Mouse (Mus musculus): ENCODE data around the gene Ubtd2.
"Not testable (repeated sequence)": the region's sequence is repeated elsewhere in the genome, so short reads cannot be mapped to it uniquely, and the experiment has no call there.

Gene Ubtd2

DNA sequence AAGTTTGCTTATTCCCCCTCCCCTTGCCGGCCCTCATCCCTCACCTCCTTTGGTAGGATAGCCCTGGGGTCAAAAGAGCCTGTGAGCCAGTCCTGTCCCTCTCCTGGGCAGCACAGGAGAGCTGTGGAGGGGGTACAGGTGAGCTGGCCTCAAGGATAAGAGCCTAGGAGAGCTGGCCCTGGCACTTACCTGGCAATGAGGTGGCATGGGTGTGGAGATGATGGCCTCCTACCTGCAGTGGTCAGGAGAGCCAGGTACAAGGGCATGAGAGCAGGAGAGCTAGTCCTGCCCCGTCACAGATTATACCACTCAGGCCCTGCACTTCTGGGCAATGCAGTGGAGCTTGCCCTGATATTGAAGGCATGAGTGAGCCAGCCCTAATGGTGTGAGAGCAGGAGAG lies 9.1 kb downstream of the Ubtd2 start:
- DNase-seq (ENCODE audit: low read depth): no peak

DNA sequence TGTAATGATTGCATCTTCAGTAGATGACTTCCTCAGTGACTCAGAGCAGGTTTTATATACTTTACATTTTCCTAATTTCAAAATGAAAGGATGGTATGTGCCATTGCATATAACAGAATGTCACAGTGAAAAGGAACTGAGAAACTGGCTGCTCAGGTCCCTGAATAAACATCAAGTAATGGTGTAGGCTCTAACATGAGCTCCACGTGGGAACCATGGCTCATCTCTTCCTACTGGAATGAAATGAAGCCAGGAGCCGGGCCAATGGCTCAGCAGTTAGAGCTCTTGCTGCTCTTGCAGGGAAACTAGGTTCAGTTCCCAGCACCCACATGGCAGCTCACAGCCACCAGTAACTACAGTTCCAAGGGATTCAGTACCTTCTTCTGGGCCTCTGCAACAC lies 16.8 kb downstream of the Ubtd2 start:
- DNase-seq (ENCODE audit: low read depth): no peak

DNA sequence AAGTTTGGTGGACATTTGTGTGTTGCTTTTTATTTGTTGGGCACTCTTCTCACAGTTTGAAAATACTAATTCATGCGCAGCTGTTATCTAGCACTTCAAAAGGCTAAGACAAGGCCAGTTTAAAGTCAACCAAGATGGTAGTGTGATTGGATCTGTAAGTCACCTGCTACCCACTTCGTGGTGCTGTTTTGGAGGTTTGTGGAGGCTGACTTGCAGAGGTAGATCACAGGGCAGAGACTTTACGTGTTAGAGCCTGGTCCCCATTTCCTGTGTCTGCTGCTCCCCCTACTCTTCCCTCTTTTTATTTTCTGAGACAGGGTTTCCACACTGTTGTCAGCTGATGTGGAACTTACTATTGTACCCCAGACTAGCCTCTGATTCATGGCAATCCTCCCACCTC lies 19.6 kb downstream of the Ubtd2 start:
- DNase-seq (ENCODE audit: low read depth): no peak

DNA sequence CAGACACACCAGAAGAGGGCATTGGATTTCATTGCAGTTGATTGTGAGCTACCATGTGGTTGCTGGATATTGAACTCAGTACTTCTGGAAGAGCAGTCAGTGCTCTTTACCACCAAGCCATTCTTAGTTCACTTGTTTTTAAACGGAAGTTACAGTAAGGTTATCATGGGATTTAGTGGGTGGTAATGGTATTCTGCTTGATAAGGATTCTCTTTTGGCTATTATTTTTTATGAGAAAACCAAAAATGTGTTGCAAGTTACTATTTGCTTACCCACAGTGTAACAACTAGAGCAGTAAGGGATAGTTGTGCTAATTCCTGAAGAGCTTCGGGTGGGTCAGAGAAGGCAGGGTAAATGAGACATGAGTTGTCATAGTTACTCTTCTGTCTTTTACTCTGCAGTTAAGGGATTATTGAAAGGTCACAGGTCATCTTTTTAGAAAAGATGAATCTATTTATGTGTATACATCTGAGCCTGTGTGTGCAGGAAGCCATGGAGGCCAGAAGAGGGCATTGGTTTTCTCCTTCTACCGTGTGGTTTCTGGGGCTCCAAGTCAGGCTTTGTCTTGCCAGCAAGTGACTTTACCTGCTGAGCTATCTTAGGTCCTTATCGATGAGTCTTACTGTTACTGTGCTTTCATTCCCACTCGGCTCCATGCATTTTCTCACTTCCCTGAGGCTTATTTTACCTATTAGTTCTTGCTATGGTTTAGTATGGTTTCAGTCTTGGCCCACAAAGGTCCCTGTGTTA lies 20.5 kb downstream of the Ubtd2 start:
- no peak for DNase-seq (ENCODE audit: low read depth)

DNA sequence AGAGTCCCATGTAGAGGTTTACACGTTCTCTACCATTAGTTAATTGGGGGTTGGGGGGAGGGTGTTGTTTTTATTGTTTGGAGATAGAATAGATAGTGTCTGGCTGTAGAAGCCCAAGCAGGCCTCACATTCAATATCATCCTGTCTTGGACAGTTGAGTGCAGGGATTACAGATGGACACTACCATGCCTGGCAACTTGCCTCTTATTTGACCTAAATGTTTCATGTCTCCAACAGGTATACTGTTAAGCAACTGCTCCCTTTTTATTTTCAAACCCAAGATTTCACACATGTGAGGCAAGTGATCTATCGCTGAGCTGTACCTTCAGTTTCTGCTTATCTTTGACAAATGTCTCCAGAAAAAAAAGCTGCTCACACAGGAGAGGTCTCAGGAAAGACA lies 26.4 kb downstream of the Ubtd2 start:
- no peak for DNase-seq (ENCODE audit: low read depth)

DNA sequence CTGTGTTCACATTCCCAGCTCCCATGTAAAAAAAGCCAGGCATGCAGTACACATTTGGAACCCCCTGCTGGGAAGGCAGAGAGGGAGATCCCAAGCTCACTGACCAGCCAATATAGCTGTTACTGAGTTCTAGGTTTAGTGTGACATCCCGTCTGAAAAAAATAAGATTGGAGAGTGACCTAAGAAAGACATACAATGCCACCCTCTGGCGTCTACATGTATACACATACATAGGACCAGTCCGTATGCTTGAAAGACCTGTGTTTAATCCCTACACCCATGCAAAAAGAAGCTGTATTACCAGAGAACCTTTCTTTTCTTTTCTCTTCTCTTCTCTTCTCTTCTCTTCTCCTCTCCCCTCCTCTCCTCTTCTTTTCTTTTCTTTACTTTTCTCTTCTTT lies 30.1 kb downstream of the Ubtd2 start:
- no peak for DNase-seq (ENCODE audit: low read depth)

DNA sequence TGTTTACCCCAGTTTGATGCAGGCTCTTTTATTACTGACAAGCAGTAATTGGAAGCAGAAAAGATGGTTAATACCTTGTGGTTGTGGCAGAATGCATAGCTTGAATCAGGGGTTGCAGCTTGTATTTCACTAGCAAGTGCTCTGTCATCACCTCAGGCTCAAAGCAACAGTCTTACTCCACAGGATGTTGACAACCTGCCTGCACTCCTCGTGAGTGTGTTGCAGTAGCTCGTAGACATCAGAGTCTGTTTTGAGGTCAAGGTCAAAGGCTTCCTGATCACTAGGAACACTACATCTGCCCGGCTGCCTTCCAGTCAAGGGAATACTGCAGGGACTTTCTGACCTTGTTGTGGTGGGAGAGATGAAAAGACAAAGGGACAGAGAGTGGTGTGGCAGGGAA lies 31.5 kb downstream of the Ubtd2 start:
- DNase-seq (ENCODE audit: low read depth): no peak

DNA sequence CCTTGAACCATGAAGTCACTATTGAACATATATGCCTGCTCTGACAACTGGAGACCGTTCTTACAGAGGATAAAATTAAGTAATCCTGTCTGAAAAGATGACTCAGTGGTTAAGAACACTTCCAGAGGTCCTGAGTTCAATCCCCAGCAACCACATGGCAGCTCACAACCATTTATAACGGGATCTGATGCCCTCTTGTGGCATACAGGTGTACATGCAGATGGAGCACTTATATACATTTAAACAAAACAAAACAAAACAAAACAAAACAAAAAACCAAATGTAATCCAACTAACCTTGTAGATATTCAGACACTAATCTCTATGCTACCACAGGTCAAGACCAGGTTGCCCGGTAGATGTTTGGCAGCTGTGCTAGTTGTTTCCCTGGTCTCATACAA lies 32.3 kb downstream of the Ubtd2 start:
- no peak for DNase-seq (ENCODE audit: low read depth)

DNA sequence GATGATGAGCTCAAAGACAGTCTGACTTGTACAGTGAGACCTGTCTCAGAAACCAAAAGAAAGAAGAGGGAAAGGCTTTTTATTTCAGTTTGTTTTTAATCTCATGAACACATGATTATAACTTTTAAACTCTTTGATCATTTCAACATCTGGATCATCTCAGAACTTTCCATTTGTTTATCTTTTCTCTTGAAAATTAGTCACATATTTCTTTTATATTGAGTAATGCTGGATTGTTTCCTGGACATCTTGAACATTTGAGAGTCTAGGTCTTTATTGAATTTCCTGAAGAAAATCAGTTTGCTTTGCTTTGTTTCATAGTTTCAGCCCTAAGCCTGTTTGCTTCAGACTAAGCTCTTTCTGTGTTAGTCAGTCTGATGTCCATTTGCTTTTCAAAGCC lies 33.2 kb downstream of the Ubtd2 start:
- DNase-seq (ENCODE audit: low read depth): no peak

DNA sequence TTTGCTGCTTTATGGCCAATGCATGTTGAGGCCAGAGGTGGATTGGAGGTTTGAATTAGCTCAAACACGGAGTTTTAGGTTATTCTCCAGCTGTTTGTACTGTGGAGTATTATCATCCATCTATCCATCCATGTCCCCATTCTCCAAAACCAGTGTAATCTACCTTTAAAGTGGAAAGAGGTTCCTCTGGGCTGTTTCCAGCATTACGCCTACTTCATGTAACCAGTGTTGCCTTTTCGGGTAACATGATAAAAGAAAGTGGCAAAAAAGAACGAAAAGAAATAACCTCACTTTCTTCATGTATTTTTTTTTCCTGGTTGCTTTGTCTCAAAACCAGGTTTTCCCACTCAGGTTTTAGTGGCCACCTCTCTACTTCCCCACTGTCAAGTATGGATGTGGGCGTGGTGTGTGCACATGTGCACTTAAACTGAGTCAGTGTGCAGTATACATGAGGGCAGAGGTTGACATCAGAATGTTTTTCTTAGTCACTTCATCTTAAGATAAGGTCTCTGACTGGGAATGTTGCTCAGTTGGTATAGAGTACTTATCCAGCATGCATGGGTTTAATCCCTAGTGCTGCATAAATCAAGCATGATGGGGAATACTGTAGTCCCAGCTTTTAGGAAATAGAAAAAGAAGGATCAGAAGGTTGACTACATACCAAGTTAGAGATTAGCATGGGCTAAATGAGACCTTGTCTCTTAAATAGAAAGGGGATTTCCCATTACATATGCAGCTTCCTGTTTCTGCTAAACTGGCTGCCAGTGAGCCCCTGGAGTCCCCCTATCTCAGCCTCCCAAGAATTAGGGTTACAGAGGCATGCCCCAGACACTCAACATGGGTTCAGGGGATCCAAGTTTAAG lies 33.9 kb downstream of the Ubtd2 start:
- no peak for DNase-seq (ENCODE audit: low read depth)

DNA sequence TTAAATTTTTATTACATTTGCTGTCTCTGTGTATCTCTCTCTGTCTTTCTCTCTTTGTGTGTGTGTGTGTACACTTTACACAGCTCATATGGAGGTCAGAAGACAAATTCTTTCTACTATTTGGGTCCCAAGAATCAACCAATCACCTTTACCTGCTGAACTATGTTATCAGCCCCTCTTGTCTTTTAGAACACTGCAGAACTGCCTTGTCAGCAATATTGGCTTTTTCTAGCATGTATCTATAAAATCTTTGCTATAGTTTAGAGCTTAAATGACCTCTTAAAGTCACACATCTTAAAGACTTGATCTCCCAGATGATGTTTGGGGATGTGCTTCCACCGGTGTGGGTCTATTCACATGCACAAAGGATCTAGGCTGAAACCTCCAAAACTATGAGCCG lies 35.9 kb downstream of the Ubtd2 start:
- no peak for DNase-seq (ENCODE audit: low read depth)

DNA sequence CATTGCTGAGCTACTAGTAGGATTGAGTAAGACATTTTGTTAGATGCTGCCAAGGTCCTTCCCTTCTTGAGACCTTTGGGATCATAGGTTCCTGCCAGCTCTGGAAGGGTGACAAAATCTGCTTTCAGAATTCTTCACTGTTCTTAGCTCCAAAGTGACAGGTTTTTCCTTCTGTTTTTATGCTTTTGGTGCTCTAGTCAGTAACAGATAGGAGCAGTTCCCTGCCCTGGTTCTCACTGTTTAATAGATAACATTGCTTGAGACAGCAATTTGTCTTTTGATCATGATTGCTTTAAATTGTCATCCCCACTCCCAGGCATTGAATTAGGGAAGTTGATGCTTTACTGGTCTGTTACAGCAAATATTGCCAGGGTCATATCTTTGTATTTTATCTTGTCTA lies 38.1 kb downstream of the Ubtd2 start:
- no peak for DNase-seq (ENCODE audit: low read depth)

DNA sequence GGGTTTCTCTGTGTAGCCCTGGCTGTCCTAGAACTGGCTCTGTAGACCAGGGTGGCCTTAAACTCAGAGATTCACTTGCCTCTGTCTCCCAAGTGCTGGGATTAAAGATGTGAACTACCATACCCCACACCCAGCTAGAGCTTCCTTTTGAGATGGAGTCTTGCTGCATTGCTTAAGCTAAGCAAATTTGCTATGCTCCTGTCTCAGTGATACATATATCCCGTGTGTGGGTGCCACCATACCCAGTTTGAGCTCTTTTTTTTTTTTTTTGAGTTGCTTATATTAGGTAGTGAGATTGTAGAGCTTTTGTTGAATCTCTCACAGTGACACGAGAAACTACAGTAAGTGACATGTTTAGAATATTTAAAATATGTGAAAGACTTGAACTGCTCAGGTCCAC lies 40.1 kb downstream of the Ubtd2 start:
- no peak for DNase-seq (ENCODE audit: low read depth)

DNA sequence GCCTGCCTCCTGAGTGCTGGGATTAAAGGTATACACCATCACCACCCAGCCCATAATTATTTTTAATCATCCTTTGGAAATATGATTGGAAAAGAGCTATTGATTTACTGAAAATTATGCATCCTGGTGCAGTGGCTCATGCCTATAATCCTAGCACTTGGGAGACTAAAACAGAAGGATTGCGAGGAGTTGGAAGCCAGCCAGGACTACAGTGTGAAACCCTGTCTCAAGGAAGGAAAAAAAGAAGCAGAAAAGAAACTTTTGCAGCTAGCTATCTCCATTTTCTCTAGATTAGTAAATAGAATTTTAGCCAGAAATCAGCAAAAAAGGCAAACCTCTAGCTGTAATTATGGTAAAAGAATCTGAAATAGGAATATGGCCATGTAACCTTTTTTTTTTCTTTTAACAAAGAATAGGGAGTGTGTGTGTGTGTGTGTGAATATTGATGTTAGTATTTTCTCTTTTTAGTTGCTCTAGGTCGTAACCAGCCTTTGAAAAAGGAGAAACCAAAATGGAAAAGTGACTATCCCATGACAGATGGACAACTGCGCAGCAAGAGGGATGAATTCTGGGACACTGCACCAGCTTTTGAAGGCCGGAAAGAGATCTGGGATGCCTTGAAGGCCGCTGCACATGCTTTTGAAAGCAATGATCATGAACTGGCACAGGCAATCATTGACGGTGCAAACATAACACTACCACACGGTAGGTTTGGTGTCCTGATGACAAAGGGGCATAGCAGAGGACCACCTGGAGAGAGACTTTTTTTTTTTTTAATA lies 43.8 kb downstream of the Ubtd2 start:
- no peak for DNase-seq (ENCODE audit: low read depth)

DNA sequence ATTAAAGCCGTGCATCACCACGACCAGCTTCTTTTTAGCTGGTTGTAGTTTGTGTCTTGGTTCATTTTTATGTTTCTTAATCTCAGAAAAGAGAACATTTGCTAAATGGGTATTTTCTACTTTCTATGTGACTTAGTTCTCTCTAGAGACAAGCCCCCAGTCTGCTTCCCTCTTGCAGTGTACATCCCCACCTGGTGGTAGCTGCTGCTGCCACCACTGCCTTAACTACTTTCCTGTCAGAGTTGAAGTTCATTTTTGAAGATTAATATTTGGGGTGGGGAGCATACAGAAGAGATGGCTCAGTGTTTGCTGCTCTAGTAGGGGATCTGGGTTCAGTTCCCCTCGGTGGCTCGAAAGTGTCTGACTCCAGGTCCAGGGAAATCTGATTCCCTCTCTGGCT lies 44.8 kb downstream of the Ubtd2 start:
- DNase-seq (ENCODE audit: low read depth): no peak

DNA sequence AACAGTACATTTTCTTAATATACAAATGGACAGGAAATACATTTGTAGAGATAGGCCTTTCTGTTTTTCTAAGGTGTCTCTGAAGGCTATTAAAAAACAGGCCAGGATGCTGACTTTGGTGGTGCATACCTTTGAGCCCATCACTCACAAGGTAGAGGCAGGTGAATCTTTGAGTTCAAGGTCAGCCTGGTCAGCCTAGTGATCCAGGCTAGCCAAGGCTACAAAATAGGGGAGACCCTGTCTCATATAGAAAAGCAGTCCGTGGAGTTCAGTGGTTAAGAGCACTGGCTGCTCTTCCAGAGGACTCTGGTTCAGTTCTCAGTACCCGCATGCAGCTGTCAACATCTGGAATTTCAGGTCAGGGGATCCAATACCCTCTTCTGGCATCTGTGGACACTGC lies 48.5 kb downstream of the Ubtd2 start:
- no peak for DNase-seq (ENCODE audit: low read depth)

DNA sequence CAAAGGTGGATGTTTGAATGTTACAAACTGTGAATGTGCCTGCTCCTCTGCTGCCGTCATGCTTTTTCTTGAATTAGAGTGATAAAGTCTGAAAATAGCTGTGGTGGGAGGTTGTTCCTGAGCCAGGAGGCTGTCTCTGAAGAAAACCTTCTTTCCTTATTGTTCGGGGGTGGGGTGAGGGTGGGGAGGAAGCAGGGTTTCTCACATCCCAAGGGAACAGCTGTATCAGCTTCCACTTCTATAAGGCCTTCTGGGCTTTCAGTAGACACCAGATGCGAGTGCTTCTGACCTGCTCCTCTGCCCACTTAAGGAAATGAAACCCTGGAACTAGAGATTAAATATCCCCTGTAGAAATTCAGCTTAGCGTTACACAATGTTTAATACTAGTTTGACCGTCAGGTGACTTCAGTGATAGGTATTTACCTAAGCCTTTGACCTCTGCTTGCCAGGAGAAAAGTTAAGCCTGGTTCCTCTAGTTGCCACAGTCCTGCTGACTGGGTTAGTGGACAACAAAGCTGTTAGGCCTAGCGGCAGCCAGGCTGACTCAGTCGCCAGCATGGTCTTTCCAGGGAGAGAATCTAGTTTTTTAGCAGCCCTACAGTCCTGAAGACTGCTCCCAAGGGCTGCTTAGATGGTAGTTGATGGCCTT lies 50.0 kb downstream of the Ubtd2 start:
- DNase-seq (ENCODE audit: low read depth): no peak

DNA sequence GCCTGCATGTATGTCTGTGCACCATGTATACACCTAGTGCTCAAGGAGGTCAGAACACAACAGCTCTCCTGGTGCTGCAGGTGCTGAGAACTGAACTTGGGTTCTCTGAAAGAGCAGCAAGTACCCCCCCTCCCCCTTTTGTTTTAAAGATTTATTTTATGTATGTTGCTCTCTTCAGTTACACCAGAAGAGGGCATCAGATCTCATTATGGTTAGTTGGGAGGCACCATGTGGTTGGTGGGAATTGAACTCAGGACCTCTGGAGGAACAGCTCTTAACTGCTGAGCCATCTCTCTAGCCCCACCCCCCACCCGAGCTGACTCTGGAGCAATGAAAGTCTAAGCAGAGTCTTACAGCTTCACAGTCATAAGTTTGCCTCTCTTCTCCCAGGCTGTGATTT lies 55.8 kb downstream of the Ubtd2 start:
- no peak for DNase-seq (ENCODE audit: low read depth)

DNA sequence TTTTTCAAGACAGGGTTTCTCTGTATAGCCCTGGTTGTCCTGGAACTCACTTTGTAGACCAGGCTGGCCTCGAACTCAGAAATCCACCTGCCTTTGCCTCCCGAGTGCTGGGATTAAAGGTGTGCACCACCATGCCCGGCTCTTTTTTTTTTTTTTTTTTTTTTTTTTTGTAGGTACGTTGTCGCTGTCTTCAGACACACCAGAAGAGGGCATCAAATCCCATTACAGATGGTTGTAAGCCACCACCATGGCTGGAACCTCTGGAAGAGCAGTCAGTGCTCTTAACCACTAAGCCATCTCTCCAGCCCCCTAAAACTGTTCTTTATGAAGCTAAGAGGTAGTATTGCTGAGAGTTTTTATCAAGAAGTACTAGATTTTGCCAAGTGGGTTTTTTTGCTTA lies 59.7 kb downstream of the Ubtd2 start:
- not testable (repeated sequence) for DNase-seq (ENCODE audit: low read depth)

DNA sequence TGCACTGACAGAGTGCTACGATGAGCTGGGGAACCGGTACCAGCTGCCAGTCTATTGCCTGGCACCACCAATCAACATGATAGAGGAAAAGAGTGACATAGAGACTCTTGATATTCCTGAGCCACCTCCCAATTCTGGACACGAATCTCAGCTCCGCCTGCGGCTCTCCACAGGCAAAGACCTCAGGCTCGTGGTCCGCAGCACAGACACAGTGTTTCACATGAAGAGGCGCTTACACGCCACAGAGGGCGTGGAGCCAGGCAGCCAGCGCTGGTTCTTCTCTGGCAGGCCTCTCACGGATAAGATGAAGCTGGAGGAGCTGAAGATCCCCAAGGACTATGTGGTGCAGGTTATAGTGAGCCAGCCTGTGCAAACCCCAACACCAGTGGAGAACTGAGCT lies 60.9 kb downstream of the Ubtd2 start:
- DNase-seq (ENCODE audit: low read depth): no peak

DNA sequence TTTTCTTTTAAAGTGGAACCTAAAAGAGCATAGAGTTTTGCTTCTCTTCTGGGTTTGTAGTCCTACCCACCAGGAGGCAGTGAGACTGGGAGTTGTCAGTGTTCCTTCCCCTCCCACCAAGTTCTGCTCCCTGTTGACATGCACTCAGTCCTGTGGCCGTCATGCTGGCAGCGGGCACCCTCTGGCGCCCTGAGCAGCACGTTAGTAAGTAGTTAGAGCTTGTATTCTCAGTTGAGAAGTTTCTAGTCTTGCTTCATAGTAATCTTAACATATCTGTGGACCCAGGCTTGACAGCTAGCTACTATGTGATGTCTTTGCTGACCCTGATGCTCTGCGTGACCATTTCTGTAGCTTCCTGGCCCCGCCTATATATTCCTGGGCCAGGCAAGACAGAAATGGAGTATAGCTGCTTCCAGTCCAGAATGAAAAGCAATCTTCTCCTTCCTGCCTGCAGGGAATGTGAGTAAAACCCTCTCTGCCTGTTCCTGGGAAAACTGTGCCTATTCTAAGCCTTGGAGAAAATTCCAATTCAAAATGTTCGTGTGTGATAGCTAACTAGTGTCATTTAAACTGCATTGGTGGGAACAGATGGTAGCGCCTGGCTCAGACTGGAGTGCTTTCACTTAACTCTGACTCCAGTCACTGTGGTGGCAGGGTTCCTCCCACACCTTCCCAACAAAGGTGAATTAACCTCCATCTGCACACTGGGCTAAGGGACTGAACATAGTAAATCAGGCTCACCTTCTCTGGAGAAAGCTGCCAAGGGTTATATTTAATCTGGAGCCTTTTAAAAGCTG lies 61.9 kb downstream of the Ubtd2 start:
- no peak for DNase-seq (ENCODE audit: low read depth)

DNA sequence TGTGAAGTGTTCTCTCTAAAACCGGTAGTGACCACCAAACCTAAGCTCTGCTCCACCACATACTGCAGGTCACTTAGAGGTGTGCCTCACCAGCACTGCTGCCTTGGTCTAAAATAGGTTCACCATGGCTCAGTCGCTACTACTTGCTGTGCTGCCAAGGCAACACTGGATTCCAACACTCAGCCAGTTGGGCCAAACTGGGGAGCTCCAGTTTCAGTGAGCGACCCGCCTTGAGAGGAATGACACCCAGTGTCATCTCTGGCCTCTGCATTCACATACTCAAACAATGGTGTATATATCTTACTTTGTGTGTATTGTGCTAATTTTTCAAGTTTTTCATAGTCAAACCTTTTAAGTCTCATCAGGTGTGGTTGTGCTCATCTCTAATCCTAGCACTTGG lies 63.6 kb downstream of the Ubtd2 start:
- DNase-seq (ENCODE audit: low read depth): no peak
